22 mouse cellular contexts compared by ENCODE assay signal in genomic region chr9:21670354-21670753, GRCm38 (mm10). TPM values are rescaled to one million over a fixed set of nuclear protein-coding genes. Genes with fewer than 3 reads are reported as not detected.
A peak's percentile ranks its signal among the peaks of the same experiment; 100 is the strongest.
DNase-seq lines count a peak whose midpoint lies in the region; TF ChIP-seq lines count a peak whose summit lies in the region.
"Had no signal": no experiment of that assay in that cellular context is flagged by ENCODE, and none has a peak within 500 bp of the region (broad histone marks: within the 10 kb centered on the region; RNA-seq: fewer than 3 reads in every experiment).

No protein-coding gene starts in this region.

- TF ChIP-seq EP300 in ES-Bruce4 (IDR thresholded peaks at IDR 0.05; ENCODE audit: insufficient read depth, low read depth, low read length) (no peak), MEL (IDR thresholded peaks at IDR 0.05; ENCODE audit: low read depth in 1 of 2, low read length in 2 of 2) (no peak)

- intact Hi-C loops in gastrocnemius, adult 2 months (cut with DNase I): loop anchor here (5.0 kb wide), 1 partner anchor 68 kb away; no protein-coding TSS in a partner anchor

- DNase-seq in MEL (ENCODE audit: low read depth, low spot score): no peak
- DNase-seq in gonadal fat pad, adult 2 months (ENCODE audit: low read depth): peak; percentile 89
- DNase-seq in gastrocnemius, adult 2 months: no peak
- DNase-seq in layer of hippocampus, adult 9-11 months: no peak
- DNase-seq: adrenal gland, adult 2 months; adrenal gland, postnatal 10 days; adrenal gland, postnatal 25 days; cerebellum, adult 11 months; cerebellum, adult 18-20 months; cerebellum, adult 8-10 months; cerebellum, adult 9-11 months; cerebellum, postnatal 14 days; cerebellum, postnatal 36 days; embryo, embryonic 11 days; forebrain, postnatal 0 days had no signal

- H3K9ac ChIP-seq in ES-Bruce4 (ENCODE audit: low read depth, poor library complexity, severe bottlenecking) (no peak overlapping the region), MEL (ENCODE audit: control insufficient read depth, low read depth, low read length, poor library complexity, severe bottlenecking) (no peak overlapping the region)
- H3K9ac ChIP-seq: embryonic facial prominence, embryonic 13.5 days; embryonic facial prominence, embryonic 15.5 days; forebrain, embryonic 13.5 days; forebrain, embryonic 15.5 days; forebrain, postnatal 0 days had no signal

- no peaks in the 10 kb centered on the region for H3K27me3 ChIP-seq in ES-Bruce4 (ENCODE audit: control insufficient read depth, insufficient read depth, low read length, poor library complexity, severe bottlenecking)
- H3K27me3 ChIP-seq in MEL (ENCODE audit: control insufficient read depth in 1 of 2, insufficient read depth in 2 of 2, low read length in 2 of 2): no peaks in the 10 kb centered on the region
- H3K27me3 ChIP-seq: embryonic facial prominence, embryonic 13.5 days; embryonic facial prominence, embryonic 15.5 days; forebrain, embryonic 13.5 days; forebrain, embryonic 15.5 days had no signal

- peaks cover 55% of the 10 kb centered on the region for H3K36me3 ChIP-seq in ES-Bruce4 (ENCODE audit: control insufficient read depth, insufficient read depth, low read length, poor library complexity, severe bottlenecking)
- H3K36me3 ChIP-seq in MEL (ENCODE audit: control insufficient read depth in 1 of 2, insufficient read depth in 2 of 2, low read length in 2 of 2): peaks cover 0 to 94% of the 10 kb centered on the region in 2 experiments; a peak in 2 of 4 replicates

- TF ChIP-seq POLR2A in ES-Bruce4 (IDR thresholded peaks at IDR 0.05; ENCODE audit: insufficient read depth, low read length) (no peak), MEL (IDR thresholded peaks at IDR 0.05; ENCODE audit: control insufficient read depth in 1 of 2, insufficient read depth in 1 of 2, low read depth in 1 of 2, low read length in 2 of 2, poor library complexity in 1 of 2) (no peak)

- H3K9me3 ChIP-seq in ES-Bruce4 (replicated peaks; ENCODE audit: control insufficient read depth, insufficient read depth, low read length, poor library complexity, severe bottlenecking): no peaks in the 10 kb centered on the region
- H3K9me3 ChIP-seq in MEL (replicated peaks; ENCODE audit: insufficient read depth, low read length): no peaks in the 10 kb centered on the region
- H3K9me3 ChIP-seq: embryonic facial prominence, embryonic 13.5 days; embryonic facial prominence, embryonic 15.5 days; forebrain, embryonic 13.5 days; forebrain, embryonic 15.5 days; G1E had no signal

- TF ChIP-seq CTCF in ES-Bruce4 (IDR thresholded peaks at IDR 0.05; ENCODE audit: low read depth, low read length) (no peak), MEL (IDR thresholded peaks at IDR 0.05 in 2 of 3, conservative IDR thresholded peaks at IDR 0.05 in 1 of 3; ENCODE audit: control insufficient read depth in 1 of 3, insufficient read depth in 1 of 3, low read depth in 2 of 3, low read length in 3 of 3, poor library complexity in 1 of 3, severe bottlenecking in 1 of 3) (no peak)
- no peak for TF ChIP-seq CTCF in gastrocnemius, adult 2 months (IDR thresholded peaks at IDR 0.05)

- H3K79me2 ChIP-seq in MEL (ENCODE audit: control insufficient read depth, insufficient read depth, low read length, poor library complexity): no peaks in the 10 kb centered on the region

- H3K4me3 ChIP-seq in ES-Bruce4 (ENCODE audit: low read depth, low read length) (no peak overlapping the region), MEL (ENCODE audit: control insufficient read depth in 1 of 2, insufficient read depth in 1 of 2, low read depth in 2 of 2, low read length in 2 of 2) (no peak overlapping the region)
- H3K4me3 ChIP-seq in gastrocnemius, adult 2 months: no peak overlapping the region
- H3K4me3 ChIP-seq: embryonic facial prominence, embryonic 13.5 days; embryonic facial prominence, embryonic 15.5 days; erythroblast, embryonic 14.5 days; forebrain, embryonic 13.5 days; forebrain, embryonic 15.5 days had no signal

- no peak for TF ChIP-seq RAD21 in MEL (IDR thresholded peaks at IDR 0.05; ENCODE audit: low read depth, low read length)

- H3K27ac ChIP-seq in ES-Bruce4 (ENCODE audit: insufficient read depth, low read length) (peak overlapping the region; percentile 42), MEL (ENCODE audit: control insufficient read depth, low read depth, low read length) (no peak overlapping the region)
- H3K27ac ChIP-seq in gastrocnemius, adult 2 months: no peak overlapping the region
- H3K27ac ChIP-seq: embryonic facial prominence, embryonic 13.5 days; embryonic facial prominence, embryonic 15.5 days; forebrain, embryonic 13.5 days; forebrain, embryonic 15.5 days had no signal

- no peaks in the 10 kb centered on the region for H3K4me1 ChIP-seq in ES-Bruce4 (ENCODE audit: control insufficient read depth, insufficient read depth, low read length)
- no peaks in the 10 kb centered on the region for H3K4me1 ChIP-seq in MEL (ENCODE audit: control insufficient read depth in 1 of 2, insufficient read depth in 2 of 2, low read length in 2 of 2)
- H3K4me1 ChIP-seq: embryonic facial prominence, embryonic 13.5 days; embryonic facial prominence, embryonic 15.5 days; forebrain, embryonic 13.5 days; forebrain, embryonic 15.5 days had no signal

TF ChIP-seq in MEL, 35 proteins besides CTCF, POLR2A, EP300 and RAD21:
- no peak for TF ChIP-seq MAFK (IDR thresholded peaks at IDR 0.05; ENCODE audit: borderline replicate concordance, low read depth, low read length)
- TF ChIP-seq MEF2A (IDR thresholded peaks at IDR 0.05; ENCODE audit: extremely low read depth, insufficient replicate concordance, low read depth, low read length, poor library complexity, severe bottlenecking): no peak
- peak; percentile 40; the same call in 1 of the 2 replicates for TF ChIP-seq POLR2AphosphoS2 (IDR thresholded peaks at IDR 0.05; ENCODE audit: low read length)
- no peak for TF ChIP-seq ZKSCAN1 (IDR thresholded peaks at IDR 0.05; ENCODE audit: low read depth, low read length)

RNA-seq across cellular contexts. Expression of gene Ldlr, which starts 52.9 kb away (rescaled TPM):
- 79.3 and 80.6 TPM in 2 replicates for polyA plus RNA-seq in ES-Bruce4 (2011; ENCODE audit: insufficient read depth, insufficient read length, low read depth, missing spikeins)
- 58.1 and 69.1 TPM in 2 replicates for total RNA-seq in MEL (2012; rRNA removed)
- polyA plus RNA-seq in MEL (2012; ENCODE audit: insufficient read depth in 1 of 2, insufficient read length in 2 of 2, low read depth in 1 of 2, low replicate concordance in 2 of 2, missing spikeins in 1 of 2): 10 to 100 TPM in 1 of 2 experiments, not detected in 1; 90.6 TPM
- 42.1 and 42.8 TPM in 2 replicates for polyA plus RNA-seq in gonadal fat pad, adult 2 months (2012; rRNA removed)
- total RNA-seq in gastrocnemius, adult 2 months (2021): 1 to 10 TPM; 2.9 to 3.3 TPM

RNA-seq across cellular contexts. Expression of gene Smarca4, which starts 54.4 kb away (rescaled TPM):
- polyA plus RNA-seq in ES-Bruce4 (2011; ENCODE audit: insufficient read depth, insufficient read length, low read depth, missing spikeins): 100.0 and 111 TPM in 2 replicates
- 249 and 263 TPM in 2 replicates for total RNA-seq in MEL (2012; rRNA removed)
- polyA plus RNA-seq in MEL (2012; ENCODE audit: insufficient read depth in 1 of 2, insufficient read length in 2 of 2, low read depth in 1 of 2, low replicate concordance in 2 of 2, missing spikeins in 1 of 2): 100 to 1,000 TPM in 1 of 2 experiments, 10 to 100 TPM in 1; 71.4 to 381 TPM
- 38.3 and 46.2 TPM in 2 replicates for polyA plus RNA-seq in gonadal fat pad, adult 2 months (2012; rRNA removed)
- 10 to 100 TPM; 39.0 to 40.7 TPM for total RNA-seq in gastrocnemius, adult 2 months (2021)
